Mouse (Mus musculus) heart, embryonic 12.5 days (tissue): ENCODE results near the gene Plcb1. TPM values are rescaled to one million over a fixed set of nuclear protein-coding genes. Genes with fewer than 3 reads are reported as not detected.
A peak's percentile ranks its signal among the peaks of the same experiment; 100 is the strongest.

Experiments used
- ATAC-seq: fragments of 200-750 bp; cut with Nextera tagmentation; 2 replicates; pipeline ENCODE4 v1.8.0; 2017; ENCODE audit warnings: moderate TSS enrichment, moderate library complexity; ENCODE audit not compliant: insufficient number of reproducible peaks, low FRiP score
- H3K27ac ChIP-seq: fragments of 300-500 bp; sonication (generic); 2 replicates; pipeline ENCODE4 v1.5.1; 2016; ENCODE audit warnings: mild to moderate bottlenecking, moderate library complexity; ENCODE audit not compliant: poor library complexity, severe bottlenecking
- H3K27me3 ChIP-seq: fragments of 300-500 bp; sonication (generic); replicated peaks from 2 replicates; pipeline ENCODE4 v1.6.1; 2016; ENCODE audit warnings: mild to moderate bottlenecking, moderate library complexity
- H3K36me3 ChIP-seq: fragments of 300-500 bp; sonication (generic); 2 replicates; pipeline ENCODE4 v1.6.1; 2016; ENCODE audit warnings: mild to moderate bottlenecking, moderate library complexity
- H3K4me1 ChIP-seq: fragments of 300-500 bp; sonication (generic); replicated peaks from 2 replicates; pipeline ENCODE4 v1.6.1; 2016; ENCODE audit warnings: mild to moderate bottlenecking
- H3K4me2 ChIP-seq: fragments of 300-500 bp; sonication (generic); 2 replicates; pipeline ENCODE4 v1.6.1; 2016; ENCODE audit warnings: mild to moderate bottlenecking, moderate library complexity
- H3K4me3 ChIP-seq: fragments of 300-500 bp; sonication (generic); 2 replicates; pipeline ENCODE4 v1.5.1; 2016; ENCODE audit warnings: mild to moderate bottlenecking
- H3K9ac ChIP-seq: fragments of 300-500 bp; sonication (generic); 2 replicates; pipeline ENCODE4 v1.6.1; 2016; ENCODE audit warnings: mild to moderate bottlenecking, moderate library complexity
- H3K9me3 ChIP-seq: fragments of 300-500 bp; sonication (generic); replicated peaks from 2 replicates; pipeline ENCODE4 v1.6.1; 2016; ENCODE audit warnings: mild to moderate bottlenecking, moderate library complexity
- WGBS: fragments of 180-500 bp; shearing (Covaris S2); methylation state at CpG from one replicate; pipeline ENCODE4 v1.1.7; 2016; 5-methylcytosine and 5-hydroxymethylcytosine counted together
- polyA plus RNA-seq: library from polyadenylated mRNA; unstranded; fragments of >200 nt; fragmentation: Nextera tagmentation; extraction: Ambion mirVana; gene quantifications from 2 replicates; pipeline ENCODE4 v1.2.1, GENCODE M21; 2016

Gene Plcb1
- polyA plus RNA-seq, 1 experiment from 2014 or later, result 6.1 TPM

DNA sequence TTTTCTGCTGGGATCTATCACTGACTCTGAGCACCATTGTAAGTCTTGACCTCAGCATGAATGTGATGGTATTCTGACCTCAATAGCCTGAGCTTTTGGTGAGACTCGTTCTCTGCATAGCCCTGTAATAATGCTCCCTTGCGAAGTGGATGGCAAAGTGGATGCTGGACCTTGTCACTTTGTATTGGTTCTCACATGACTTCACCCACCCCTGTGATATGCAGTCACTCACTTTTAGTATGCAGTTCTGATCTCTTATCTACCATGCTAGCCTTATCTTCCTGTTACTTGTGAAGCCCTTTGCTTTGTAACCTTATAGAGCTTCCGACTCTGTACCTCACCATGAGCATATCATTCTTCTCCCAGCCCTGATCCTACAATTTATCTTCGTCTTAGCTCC is 57.0 kb downstream of the Plcb1 start:
- 59% methylated on average over 4 of the region's 4 CpGs for WGBS
- Histone ChIP-seq H3K4me2 (no peak overlapping the region), H3K36me3 (no peaks in the 10 kb centered on the region), H3K27ac (no peak overlapping the region), H3K27me3 (no peaks in the 10 kb centered on the region), H3K9ac (no peak overlapping the region), H3K4me3 (no peak overlapping the region), H3K4me1 (no peaks in the 10 kb centered on the region), H3K9me3 (no peaks in the 10 kb centered on the region)
- no peak for ATAC-seq

DNA sequence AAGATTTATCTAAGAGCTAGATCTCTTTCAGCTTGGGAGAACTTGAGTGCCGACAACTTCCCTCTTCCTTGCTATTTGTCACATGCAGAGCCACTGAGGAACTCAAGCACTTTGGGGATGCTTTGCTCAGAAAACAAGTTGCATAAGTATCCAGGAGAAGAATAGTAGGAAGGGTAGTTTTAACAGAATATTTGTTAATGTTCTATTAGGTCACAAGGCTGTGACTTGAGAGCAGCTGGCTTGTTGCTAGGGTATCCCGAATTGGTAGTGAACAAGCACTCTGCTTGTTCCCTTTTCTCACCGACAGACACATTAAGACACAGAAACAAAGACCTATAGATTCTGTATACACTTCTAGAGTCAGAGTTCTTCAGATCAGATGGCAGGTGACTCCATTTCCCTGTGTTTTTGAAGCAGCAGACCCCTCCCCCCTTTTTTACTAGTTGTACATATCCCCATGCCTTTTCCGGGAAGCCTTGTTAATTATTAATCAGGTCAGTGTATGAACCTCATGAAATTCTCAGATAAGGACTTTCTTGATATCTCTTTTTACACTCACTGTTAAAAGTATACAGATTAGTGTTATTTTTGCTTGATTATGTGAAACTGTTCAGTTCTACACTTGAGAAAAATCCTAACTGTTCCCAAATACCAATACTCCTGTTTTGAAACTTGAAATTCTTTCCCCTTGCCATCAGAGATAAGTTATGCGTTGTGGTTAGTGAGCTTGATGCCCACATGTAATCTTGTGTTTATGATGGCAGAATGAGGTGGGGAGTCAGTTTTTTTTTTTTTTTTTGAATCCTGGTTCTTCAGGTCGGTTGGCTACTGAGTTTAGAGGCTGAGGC is 58.7 kb downstream of the Plcb1 start:
- WGBS, result 62% methylated on average over 6 of the region's 6 CpGs

DNA sequence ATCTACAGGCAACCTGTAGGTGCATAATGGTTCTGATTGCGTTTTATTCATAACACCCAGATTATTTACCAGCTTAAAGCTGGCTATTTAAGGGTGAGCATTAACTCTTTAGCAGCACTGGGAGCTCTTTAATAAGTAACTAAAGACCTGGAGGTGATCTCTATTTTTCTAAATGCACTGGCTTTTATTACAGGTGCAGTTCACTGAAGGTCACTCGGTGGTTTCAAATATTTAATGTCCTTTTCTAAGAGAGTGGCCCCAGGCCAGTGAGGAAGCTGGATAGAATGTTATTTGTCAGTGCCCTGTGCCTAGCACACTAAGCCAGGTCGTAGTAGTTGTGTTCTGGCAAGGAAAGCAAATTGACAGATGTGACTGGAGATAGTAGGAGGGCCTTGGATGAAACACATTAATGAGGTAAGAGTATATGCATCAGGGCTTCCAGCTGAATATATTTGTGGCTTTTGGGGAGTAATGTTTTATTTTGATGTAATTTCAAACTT is 59.4 kb downstream of the Plcb1 start:
- WGBS, result 69% methylated on average over 3 of the region's 3 CpGs
- no peak overlapping the region for H3K9ac ChIP-seq
- no peak overlapping the region for H3K27ac ChIP-seq
- no peaks in the 10 kb centered on the region for H3K4me1 ChIP-seq
- H3K9me3 ChIP-seq, result no peaks in the 10 kb centered on the region
- no peaks in the 10 kb centered on the region for H3K27me3 ChIP-seq
- no peak overlapping the region for H3K4me2 ChIP-seq
- no peaks in the 10 kb centered on the region for H3K36me3 ChIP-seq
- no peak overlapping the region for H3K4me3 ChIP-seq
- ATAC-seq, result no peak

More for the DNA sequence above, 58.7 kb downstream of the Plcb1 start:
- H3K27ac ChIP-seq, result no peak overlapping the region
- no peak overlapping the region for H3K4me3 ChIP-seq
- no peaks in the 10 kb centered on the region for H3K9me3 ChIP-seq
- ATAC-seq, result no peak
- H3K27me3 ChIP-seq, result no peaks in the 10 kb centered on the region
- H3K36me3 ChIP-seq, result no peaks in the 10 kb centered on the region
- H3K4me2 ChIP-seq, result no peak overlapping the region
- no peaks in the 10 kb centered on the region for H3K4me1 ChIP-seq
- H3K9ac ChIP-seq, result no peak overlapping the region

DNA sequence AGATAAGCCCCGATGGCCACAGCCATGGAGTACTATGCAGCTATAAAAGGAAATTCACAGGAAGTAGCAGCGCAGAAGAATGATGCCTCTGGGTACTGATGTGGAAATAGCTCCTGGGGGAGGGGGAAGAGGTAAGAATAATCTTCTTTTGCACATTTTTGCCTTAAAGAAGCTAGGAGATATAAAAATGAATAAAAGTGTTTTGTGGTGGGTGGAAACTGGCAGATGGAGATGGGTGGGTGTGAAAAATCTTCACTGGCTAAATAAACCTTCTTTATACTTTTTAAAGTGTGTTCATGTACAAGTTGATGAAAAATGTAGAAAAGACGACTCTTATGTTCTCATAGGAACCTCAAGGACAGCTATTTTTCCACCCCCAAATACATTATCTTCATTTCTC is 60.7 kb downstream of the Plcb1 start:
- no peak overlapping the region for H3K4me2 ChIP-seq
- no peak overlapping the region for H3K27ac ChIP-seq
- no peaks in the 10 kb centered on the region for H3K36me3 ChIP-seq
- H3K9ac ChIP-seq, result no peak overlapping the region
- H3K4me3 ChIP-seq, result no peak overlapping the region
- H3K4me1 ChIP-seq, result no peaks in the 10 kb centered on the region
- ATAC-seq, result no peak
- WGBS, result 80% methylated on average over 3 of the region's 3 CpGs
- H3K27me3 ChIP-seq, result no peaks in the 10 kb centered on the region
- H3K9me3 ChIP-seq, result no peaks in the 10 kb centered on the region

DNA sequence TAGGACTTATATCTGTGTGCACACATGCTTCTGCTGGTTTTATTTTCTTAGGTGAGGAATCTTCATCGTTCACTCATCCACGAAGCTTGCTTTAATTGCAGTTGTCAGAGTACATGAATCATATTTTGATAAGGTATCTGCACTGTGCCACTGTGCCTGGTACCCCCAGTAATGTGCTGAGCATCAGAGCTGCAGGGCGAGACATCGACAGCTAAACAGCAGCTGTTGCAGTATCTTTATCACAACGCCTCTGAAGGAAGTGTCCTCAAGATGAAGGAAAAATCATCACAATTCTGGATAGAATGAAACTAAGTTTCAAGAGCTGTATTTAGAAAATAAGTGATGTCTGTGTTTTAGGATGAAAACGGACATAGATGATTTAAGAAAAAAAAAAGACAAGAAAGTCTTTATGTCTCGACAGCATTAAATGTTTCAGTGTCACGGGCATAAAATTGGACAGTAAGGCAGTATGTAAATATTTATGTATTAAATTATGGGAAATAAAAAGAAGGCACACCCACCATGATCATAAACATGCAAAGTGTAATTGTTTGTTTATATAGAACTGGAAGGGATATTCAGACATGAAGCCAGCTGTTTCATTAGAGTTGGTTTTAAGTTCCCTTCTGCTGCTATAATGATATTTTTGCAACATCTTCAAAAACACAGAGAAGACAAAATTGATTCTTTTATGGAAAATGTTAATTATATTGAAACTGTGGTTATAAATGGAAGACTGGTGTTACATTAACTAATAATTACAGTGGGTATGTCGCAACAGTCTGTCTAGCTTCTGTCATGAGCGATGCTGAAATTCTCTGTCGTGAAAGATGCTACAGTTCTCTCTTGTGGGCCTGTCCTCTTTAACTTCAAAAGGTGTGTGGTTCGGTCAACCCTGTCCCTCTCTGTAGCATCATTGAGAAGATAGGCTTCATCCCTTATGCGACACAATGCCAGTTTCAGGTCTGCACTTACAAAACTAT is 65.6 kb downstream of the Plcb1 start:
- Histone ChIP-seq H3K4me3 (no peak overlapping the region), H3K9ac (no peak overlapping the region), H3K36me3 (no peaks in the 10 kb centered on the region), H3K27me3 (no peaks in the 10 kb centered on the region), H3K4me1 (no peaks in the 10 kb centered on the region), H3K27ac (no peak overlapping the region), H3K4me2 (no peak overlapping the region), H3K9me3 (no peaks in the 10 kb centered on the region)
- no peak for ATAC-seq
- WGBS, result 64% methylated on average over 13 of the region's 13 CpGs

DNA sequence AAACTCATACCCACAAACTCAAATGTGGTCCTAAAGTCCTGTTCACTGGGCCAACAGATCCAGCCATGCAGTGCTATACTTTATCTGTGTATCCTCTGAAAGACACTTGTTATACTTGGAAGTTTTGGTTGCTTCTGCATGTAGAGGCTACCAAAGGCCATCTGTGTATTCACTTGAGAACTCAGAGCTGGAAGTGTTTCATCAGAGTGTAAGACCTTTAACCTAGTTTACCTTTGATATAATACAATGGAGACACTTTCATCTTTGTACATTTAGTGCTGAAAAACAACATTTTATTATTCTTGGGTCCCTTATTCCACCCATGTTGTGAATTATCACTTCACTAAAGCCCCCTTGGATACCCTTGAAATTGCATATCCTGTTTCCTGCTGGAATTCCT is 70.4 kb downstream of the Plcb1 start:
- no peak overlapping the region for H3K27ac ChIP-seq
- no peak for ATAC-seq
- H3K27me3 ChIP-seq, result no peaks in the 10 kb centered on the region
- no peak overlapping the region for H3K4me3 ChIP-seq
- no peaks in the 10 kb centered on the region for H3K36me3 ChIP-seq
- no peaks in the 10 kb centered on the region for H3K4me1 ChIP-seq
- no peak overlapping the region for H3K9ac ChIP-seq
- no peak overlapping the region for H3K4me2 ChIP-seq
- H3K9me3 ChIP-seq, result no peaks in the 10 kb centered on the region

DNA sequence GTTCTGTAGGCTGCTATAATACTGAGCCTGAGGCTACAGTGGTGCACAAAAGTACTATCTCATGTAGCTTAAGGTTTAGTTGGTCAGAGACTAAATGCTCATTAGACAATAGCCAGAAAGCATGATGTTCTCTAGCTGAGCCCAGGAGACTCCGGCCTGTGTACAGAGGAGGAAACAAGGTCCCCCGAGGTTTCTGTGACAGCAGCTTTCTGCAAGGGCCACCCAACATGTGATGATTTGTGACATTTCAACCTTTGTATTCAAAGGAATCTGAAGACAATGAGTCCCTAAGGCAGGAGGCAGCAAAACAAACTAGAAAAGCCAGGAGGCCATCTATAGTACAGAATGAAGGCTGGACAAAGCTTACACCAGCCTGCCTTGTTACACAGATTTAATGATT is 70.8 kb downstream of the Plcb1 start:
- Histone ChIP-seq H3K4me2 (no peak overlapping the region), H3K9ac (no peak overlapping the region), H3K27me3 (no peaks in the 10 kb centered on the region), H3K9me3 (no peaks in the 10 kb centered on the region), H3K36me3 (no peaks in the 10 kb centered on the region), H3K4me3 (no peak overlapping the region), H3K4me1 (no peaks in the 10 kb centered on the region), H3K27ac (no peak overlapping the region)
- no peak for ATAC-seq
- WGBS, result 49% methylated on average over 2 of the region's 2 CpGs

DNA sequence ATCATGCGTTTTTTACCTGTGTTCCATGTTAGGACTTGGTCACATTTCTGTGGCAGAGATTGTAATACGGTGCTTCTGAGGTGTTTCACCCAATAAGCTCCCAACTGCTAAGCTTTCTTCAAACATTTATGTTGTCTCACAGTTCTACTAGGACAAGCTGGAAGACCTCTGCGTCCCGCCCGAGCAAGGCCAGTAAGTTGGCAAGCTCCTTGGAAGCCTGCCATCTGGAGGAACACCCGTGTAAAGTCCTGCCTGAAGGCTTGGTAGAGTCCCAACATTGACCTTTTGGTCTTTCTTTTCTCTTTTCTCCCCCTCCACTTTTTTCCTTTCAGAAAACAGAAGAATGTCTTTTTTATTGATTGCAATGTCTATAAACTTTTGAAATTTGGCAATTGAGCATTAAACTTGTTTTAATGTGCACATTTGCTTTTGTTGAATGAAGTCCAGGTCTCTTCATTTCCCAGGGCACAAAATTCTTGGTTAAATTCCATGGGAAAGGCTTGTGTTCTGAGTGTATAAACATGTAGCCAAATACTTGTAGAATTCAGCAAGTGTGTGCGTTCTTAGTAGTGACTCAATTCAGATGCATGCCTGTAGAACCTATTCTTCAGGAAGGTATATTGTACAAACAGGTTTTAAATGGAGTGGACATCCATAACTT is 79.2 kb downstream of the Plcb1 start:
- Histone ChIP-seq H3K9ac (no peak overlapping the region), H3K36me3 (no peaks in the 10 kb centered on the region), H3K27ac (no peak overlapping the region), H3K4me3 (no peak overlapping the region), H3K27me3 (no peaks in the 10 kb centered on the region), H3K4me2 (no peak overlapping the region), H3K9me3 (no peaks in the 10 kb centered on the region), H3K4me1 (no peaks in the 10 kb centered on the region)
- ATAC-seq, result no peak
- WGBS, result 82% methylated on average over 7 of the region's 7 CpGs

DNA sequence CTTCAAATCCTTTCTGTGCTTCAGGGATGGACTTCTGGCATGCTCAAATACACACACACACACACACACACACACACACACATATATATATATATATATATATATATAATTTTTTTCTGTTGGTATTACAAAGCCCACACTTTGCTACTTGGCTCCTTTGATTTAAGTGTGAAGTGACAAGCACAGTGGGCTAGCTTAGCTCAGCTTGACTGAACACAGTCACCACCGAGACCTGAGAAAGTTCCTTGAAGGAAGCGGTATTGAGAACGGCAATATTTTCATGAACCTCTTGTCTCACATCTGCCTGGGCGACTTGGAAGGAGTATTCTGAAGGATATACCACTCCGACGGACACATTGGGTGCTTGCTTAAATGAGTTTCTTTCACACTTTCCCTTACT is 81.5 kb downstream of the Plcb1 start:
- H3K9me3 ChIP-seq, result no peaks in the 10 kb centered on the region
- ATAC-seq, result no peak
- WGBS, result 81% methylated on average over 6 of the region's 6 CpGs

DNA sequence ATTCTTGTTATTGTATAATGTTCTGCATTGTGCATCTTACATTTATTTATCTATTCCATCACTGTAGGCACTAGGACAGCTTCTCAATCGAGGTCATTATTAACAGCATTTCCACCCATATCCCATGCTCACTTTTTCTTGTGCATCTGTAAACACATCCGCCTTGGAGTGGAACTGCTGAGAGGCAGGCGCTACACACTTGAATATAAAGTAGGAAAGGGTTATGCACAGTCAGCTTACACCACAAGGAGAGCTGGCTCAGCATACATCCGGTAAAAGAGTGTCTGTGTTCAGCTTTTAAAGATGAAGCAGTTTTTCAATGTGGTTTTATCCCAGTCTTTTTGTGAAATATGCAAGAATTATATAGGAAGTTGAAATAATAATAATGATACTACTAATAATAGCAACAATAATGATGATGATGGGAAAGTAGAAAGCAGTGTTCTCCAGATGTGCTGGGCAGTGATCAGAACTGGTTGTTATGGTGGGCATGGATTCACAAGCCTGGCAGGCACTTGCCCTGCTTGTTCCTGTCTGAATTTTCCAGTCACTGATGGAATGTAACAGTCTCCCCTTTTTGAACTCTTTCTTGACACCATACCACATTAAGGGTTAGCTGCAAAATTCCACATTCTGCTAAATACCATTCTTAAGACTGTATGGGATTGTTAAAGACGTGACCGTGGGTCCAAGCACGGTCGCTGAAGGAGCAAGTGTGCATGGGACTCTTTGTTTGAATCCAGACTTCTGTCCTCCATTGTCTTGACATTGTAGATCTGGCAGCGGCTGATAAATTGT is 86.0 kb downstream of the Plcb1 start:
- Histone ChIP-seq H3K4me1 (peaks cover 13% of the 10 kb centered on the region), H3K27ac (peak overlapping the region; percentile 73), H3K9me3 (no peaks in the 10 kb centered on the region), H3K9ac (no peak overlapping the region), H3K4me3 (no peak overlapping the region), H3K27me3 (no peaks in the 10 kb centered on the region), H3K4me2 (peak overlapping the region; percentile 46), H3K36me3 (no peaks in the 10 kb centered on the region)
- WGBS, result 41% methylated on average over 9 of the region's 9 CpGs
- peak; percentile 71 for ATAC-seq

More for the DNA sequence above, 81.5 kb downstream of the Plcb1 start:
- Histone ChIP-seq H3K4me1 (peaks cover 8% of the 10 kb centered on the region), H3K4me3 (no peak overlapping the region), H3K36me3 (no peaks in the 10 kb centered on the region), H3K27ac (no peak overlapping the region), H3K27me3 (no peaks in the 10 kb centered on the region), H3K4me2 (no peak overlapping the region), H3K9ac (no peak overlapping the region)
